Mouse (Mus musculus): ENCODE results near the gene Omt2b.
"Not testable (repeated sequence)": the region's sequence is repeated elsewhere in the genome, so short reads cannot be mapped to it uniquely, and the experiment has no call there.

The Omt2b gene

GRCm38 (mm10) chr9:78351504-78352220 lies 24.3 kb downstream of the Omt2b start:
- in situ Hi-C loops (cut with MseI, MboI), result no loop called here

- in situ Hi-C loops (cut with MseI, MboI), result loop anchor here in 1 of 2 experiments (5.0 kb wide), 1 partner anchor 37 kb away; no protein-coding TSS in a partner anchor
Measured at GRCm38 (mm10) chr9:78354665-78355578, 27.5 kb downstream of the Omt2b start.

GRCm38 (mm10) chr9:78355611-78356010 lies 28.2 kb downstream of the Omt2b start, which contains the start of gene Gsta2:
Gene Gsta2 (minus strand): TSS chr9:78355788.
- in situ Hi-C loops (cut with MseI, MboI), result loop anchor here in 1 of 2 experiments (5.0 kb wide), 1 partner anchor 37 kb away; no protein-coding TSS in a partner anchor

GRCm38 (mm10) chr9:78358053-78358452 lies 30.7 kb downstream of the Omt2b start:
- in situ Hi-C loops (cut with MseI, MboI), result loop anchor here in 1 of 2 experiments (5.0 kb wide), 1 partner anchor 34 kb away; no protein-coding TSS in a partner anchor

GRCm38 (mm10) chr9:78359750-78360483 lies 32.5 kb downstream of the Omt2b start:
- in situ Hi-C loops (cut with MseI, MboI), result loop anchor here in 1 of 2 experiments (5.0 kb wide), 1 partner anchor 32 kb away; no protein-coding TSS in a partner anchor

- in situ Hi-C loops (cut with MseI, MboI), result no loop called here
Measured at GRCm38 (mm10) chr9:78360484-78360872, 33.1 kb downstream of the Omt2b start.

GRCm38 (mm10) chr9:78363374-78363773 lies 36.0 kb downstream of the Omt2b start:
- in situ Hi-C loops (cut with MseI, MboI), result no loop called here

- in situ Hi-C loops (cut with MseI, MboI), result no loop called here
Measured at GRCm38 (mm10) chr9:78364701-78365100, 37.3 kb downstream of the Omt2b start.

GRCm38 (mm10) chr9:78365850-78366544 lies 38.6 kb downstream of the Omt2b start:
- in situ Hi-C loops (cut with MseI, MboI), result no loop called here

GRCm38 (mm10) chr9:78367959-78368358 lies 40.6 kb downstream of the Omt2b start, which contains the start of gene Dppa5a:
Gene Dppa5a (minus strand): TSS chr9:78368177.
- in situ Hi-C loops (cut with MseI, MboI), result not testable (repeated sequence)

- in situ Hi-C loops (cut with MseI, MboI), result no loop called here
Measured at GRCm38 (mm10) chr9:78368671-78369293, 41.4 kb downstream of the Omt2b start.

GRCm38 (mm10) chr9:78369349-78369748 lies 42.0 kb downstream of the Omt2b start:
- in situ Hi-C loops (cut with MseI, MboI), result no loop called here

- in situ Hi-C loops (cut with MseI, MboI), result no loop called here
Measured at GRCm38 (mm10) chr9:78369786-78370185, 42.4 kb downstream of the Omt2b start.

- in situ Hi-C loops (cut with MseI, MboI), result no loop called here
Measured at GRCm38 (mm10) chr9:78371441-78371840, 44.1 kb downstream of the Omt2b start.

GRCm38 (mm10) chr9:78372827-78373504 lies 45.6 kb downstream of the Omt2b start:
- in situ Hi-C loops (cut with MseI, MboI), result no loop called here

GRCm38 (mm10) chr9:78374397-78374796 lies 47.0 kb downstream of the Omt2b start:
- in situ Hi-C loops (cut with MseI, MboI), result no loop called here

GRCm38 (mm10) chr9:78374885-78375389 lies 47.5 kb downstream of the Omt2b start:
- in situ Hi-C loops (cut with MseI, MboI), result no loop called here

GRCm38 (mm10) chr9:78375486-78375885 lies 48.1 kb downstream of the Omt2b start:
- in situ Hi-C loops (cut with MseI, MboI), result no loop called here

- in situ Hi-C loops (cut with MseI, MboI), result no loop called here
Measured at GRCm38 (mm10) chr9:78377546-78377945, 50.2 kb downstream of the Omt2b start.
